Mouse (Mus musculus): ENCODE measurements around the gene Ankrd49. TPM values are rescaled to one million over a fixed set of nuclear protein-coding genes. Genes with fewer than 3 reads are reported as not detected.
A peak's percentile ranks its signal among the peaks of the same experiment; 100 is the strongest.

Ankrd49 gene
- total RNA-seq (2014; rRNA removed) = 12.1 and 18.5 TPM in 2 replicates
- polyA plus RNA-seq (2015; fragmentation: Nextera tagmentation; extraction: Ambion mirVana) = 21.6 and 22.1 TPM in 2 replicates

DNA sequence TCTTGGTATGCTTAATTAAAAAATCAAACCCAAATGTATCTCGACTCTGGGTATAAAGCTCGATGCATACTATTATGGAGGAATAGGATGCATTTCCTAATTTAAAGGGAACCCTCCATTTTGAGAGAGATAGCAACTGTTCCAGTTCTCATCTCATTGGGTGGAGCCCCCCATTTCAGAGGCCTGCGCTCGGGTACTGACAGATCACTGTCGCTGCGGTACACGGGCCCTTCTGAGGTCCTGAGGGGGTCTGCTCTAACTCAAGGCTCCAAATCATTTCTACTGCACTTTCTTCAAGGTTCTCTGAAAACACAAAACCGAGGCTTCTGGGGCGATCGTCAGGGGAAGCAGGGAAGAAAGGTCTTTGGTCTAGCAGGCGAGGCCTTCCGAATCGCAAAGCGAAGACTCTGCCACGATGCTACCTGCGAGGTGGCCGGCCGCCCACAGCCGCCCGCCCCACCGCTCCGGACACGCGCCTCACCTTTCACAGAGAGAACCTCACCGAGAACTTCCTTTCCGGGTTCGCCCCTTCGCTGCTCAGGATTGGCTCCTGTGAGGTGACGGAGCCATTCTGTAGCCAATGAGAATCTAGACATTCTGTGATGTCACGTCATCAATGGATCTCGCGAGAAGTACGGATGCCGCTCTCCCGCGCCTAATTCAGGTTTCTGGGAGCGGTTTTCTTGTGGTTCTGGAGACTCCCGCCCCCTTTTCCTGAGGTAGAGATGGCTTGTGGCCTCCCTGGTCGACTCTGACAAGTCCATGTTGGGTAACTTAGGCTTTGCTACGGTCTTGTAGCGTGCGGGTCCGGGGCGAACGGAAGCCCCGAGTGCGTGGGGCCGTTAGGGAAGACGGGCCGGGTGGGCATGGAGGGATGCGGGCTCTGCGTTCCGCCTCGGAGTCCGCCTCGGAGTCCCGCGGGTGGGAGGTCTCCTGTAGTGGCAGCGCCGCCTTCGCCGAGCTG is at the start of gene Ankrd49, which contains the start of gene Mre11a:
Gene Ankrd49 (minus strand): TSS at position 818 of the 964 bp plus-strand sequence.
Gene Mre11a (plus strand): TSS at position 616 of the 964 bp plus-strand sequence.
- under 1% methylated on average over 62 of the region's 62 CpGs for WGBS
- H3K36me3 ChIP-seq (ENCODE audit: insufficient read depth, low read length) = peaks cover 13% of the 10 kb centered on the region
- ATAC-seq (ENCODE audit: low FRiP score) = peak; percentile 99

DNA sequence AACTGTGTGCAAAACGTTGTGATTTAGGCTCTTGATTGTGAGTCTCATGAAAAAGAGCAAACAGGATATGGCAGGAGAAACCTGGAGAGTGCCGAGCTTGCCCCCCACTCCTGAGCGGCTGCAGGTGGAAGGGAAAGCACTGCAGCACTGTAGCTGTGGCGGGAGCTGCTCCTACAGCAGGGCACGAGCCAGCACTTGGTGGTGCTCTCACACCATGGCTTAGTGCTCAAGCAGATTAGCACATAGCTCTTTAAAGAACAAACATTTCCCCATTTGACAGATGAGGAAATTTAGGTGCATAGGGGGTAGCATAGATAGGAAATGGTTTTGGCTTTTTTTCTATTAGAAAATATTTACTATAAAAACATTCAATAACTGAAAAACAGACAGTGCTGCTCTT is 47.4 kb upstream of the Ankrd49 start:
- Histone ChIP-seq H3K9ac (replicated peaks; ENCODE audit: low read length, poor library complexity, severe bottlenecking) (no peak overlapping the region), H3K4me2 (ENCODE audit: low read depth, low read length, poor library complexity, severe bottlenecking) (no peak overlapping the region), H3K4me1 (ENCODE audit: insufficient read depth, low read length) (no peaks in the 10 kb centered on the region), H3K27me3 (ENCODE audit: insufficient read depth, low read length) (no peaks in the 10 kb centered on the region), H3K9me3 (ENCODE audit: low read length) (no peaks in the 10 kb centered on the region), H3K36me3 (ENCODE audit: insufficient read depth, low read length) (peaks cover 12% of the 10 kb centered on the region; the same call in 1 of the 2 replicates), H3K4me3 (ENCODE audit: low read depth, low read length) (no peak overlapping the region), H3K27ac (ENCODE audit: low read depth, low read length) (no peak overlapping the region)
- 84% methylated on average over 5 of the region's 5 CpGs for WGBS
- DNase-seq (ENCODE audit: low spot score) (no peak), ATAC-seq (ENCODE audit: low FRiP score) (no peak)
- TF ChIP-seq CTCF (IDR thresholded peaks at IDR 0.05) = peak; percentile 33

More for the DNA sequence above, at the start of gene Ankrd49, which contains the start of gene Mre11a:
- no peaks in the 10 kb centered on the region for H3K4me1 ChIP-seq (ENCODE audit: insufficient read depth, low read length)
- H3K9me3 ChIP-seq (ENCODE audit: low read length) = no peaks in the 10 kb centered on the region
- H3K27me3 ChIP-seq (ENCODE audit: insufficient read depth, low read length) = no peaks in the 10 kb centered on the region
- peak within 1 kb of the TSS; percentile 84 for H3K4me2 ChIP-seq (ENCODE audit: low read depth, low read length, poor library complexity, severe bottlenecking)
- peak; percentile 98 for DNase-seq (ENCODE audit: low spot score)
- peak within 1 kb of the TSS; percentile 79 for H3K9ac ChIP-seq (replicated peaks; ENCODE audit: low read length, poor library complexity, severe bottlenecking)
- H3K4me3 ChIP-seq (ENCODE audit: low read depth, low read length) = peak within 1 kb of the TSS; percentile 74
- TF ChIP-seq CTCF (IDR thresholded peaks at IDR 0.05) = peak; percentile 36; the same call in 1 of the 2 replicates
- peak within 1 kb of the TSS; percentile 94 for H3K27ac ChIP-seq (ENCODE audit: low read depth, low read length)

DNA sequence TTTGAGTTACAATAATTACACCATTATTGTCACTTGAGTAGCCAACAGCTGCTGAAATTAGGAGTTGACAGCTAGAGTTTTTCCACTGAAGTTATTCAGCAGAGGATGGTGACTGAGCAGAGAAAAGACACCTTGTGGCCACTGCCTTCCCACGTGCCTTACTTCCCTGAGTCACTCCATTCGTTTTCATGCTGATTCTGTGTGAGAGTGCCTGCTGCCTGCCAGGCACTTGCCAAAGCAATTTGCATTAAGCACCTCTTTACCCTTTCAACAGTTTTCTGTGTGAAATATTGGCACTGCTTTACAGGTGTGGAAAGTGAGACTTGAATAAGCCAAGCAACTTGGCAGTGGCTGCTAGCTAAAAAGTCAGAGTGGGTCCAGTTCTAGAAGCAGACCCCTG is 43.2 kb upstream of the Ankrd49 start:
- Histone ChIP-seq H3K4me1 (ENCODE audit: insufficient read depth, low read length) (no peaks in the 10 kb centered on the region), H3K27ac (ENCODE audit: low read depth, low read length) (no peak overlapping the region), H3K27me3 (ENCODE audit: insufficient read depth, low read length) (no peaks in the 10 kb centered on the region), H3K4me2 (ENCODE audit: low read depth, low read length, poor library complexity, severe bottlenecking) (no peak overlapping the region), H3K9ac (replicated peaks; ENCODE audit: low read length, poor library complexity, severe bottlenecking) (no peak overlapping the region), H3K9me3 (ENCODE audit: low read length) (no peaks in the 10 kb centered on the region), H3K4me3 (ENCODE audit: low read depth, low read length) (no peak overlapping the region), H3K36me3 (ENCODE audit: insufficient read depth, low read length) (peaks cover 7% of the 10 kb centered on the region; the same call in 1 of the 2 replicates)
- 69% methylated on average over 2 of the region's 2 CpGs for WGBS
- ATAC-seq (ENCODE audit: low FRiP score) (no peak), DNase-seq (ENCODE audit: low spot score) (no peak)
- TF ChIP-seq CTCF (IDR thresholded peaks at IDR 0.05) = no peak

DNA sequence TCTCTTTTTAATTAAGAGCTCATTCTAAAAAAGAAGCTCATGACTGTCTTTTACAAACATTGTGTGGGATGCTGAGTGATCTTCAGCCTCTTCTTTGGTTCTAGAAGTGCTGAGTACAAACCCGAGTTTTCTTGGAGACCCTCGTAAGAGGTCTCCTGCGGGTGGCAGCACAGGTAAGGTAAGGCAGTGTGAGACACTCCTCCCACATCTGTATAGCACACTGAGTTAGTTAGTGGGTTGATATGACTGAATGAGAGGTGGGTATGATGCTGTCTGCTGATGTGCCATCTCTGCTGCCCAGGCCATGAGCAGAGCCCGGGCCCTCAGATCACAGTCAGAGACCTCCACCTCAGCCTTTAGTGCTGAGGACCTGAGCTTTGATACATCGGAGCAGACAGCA is 40.2 kb upstream of the Ankrd49 start:
- no peak overlapping the region for H3K4me3 ChIP-seq (ENCODE audit: low read depth, low read length)
- 92% methylated on average over 5 of the region's 5 CpGs for WGBS
- H3K4me1 ChIP-seq (ENCODE audit: insufficient read depth, low read length) = no peaks in the 10 kb centered on the region
- DNase-seq (ENCODE audit: low spot score) = peak; percentile 27
- no peaks in the 10 kb centered on the region for H3K9me3 ChIP-seq (ENCODE audit: low read length)
- H3K9ac ChIP-seq (replicated peaks; ENCODE audit: low read length, poor library complexity, severe bottlenecking) = no peak overlapping the region
- ATAC-seq (ENCODE audit: low FRiP score) = no peak
- H3K27me3 ChIP-seq (ENCODE audit: insufficient read depth, low read length) = no peaks in the 10 kb centered on the region
- H3K27ac ChIP-seq (ENCODE audit: low read depth, low read length) = no peak overlapping the region
- H3K36me3 ChIP-seq (ENCODE audit: insufficient read depth, low read length) = peaks cover 3% of the 10 kb centered on the region; the same call in 1 of the 2 replicates
- TF ChIP-seq CTCF (IDR thresholded peaks at IDR 0.05) = peak; percentile 67
- H3K4me2 ChIP-seq (ENCODE audit: low read depth, low read length, poor library complexity, severe bottlenecking) = no peak overlapping the region

DNA sequence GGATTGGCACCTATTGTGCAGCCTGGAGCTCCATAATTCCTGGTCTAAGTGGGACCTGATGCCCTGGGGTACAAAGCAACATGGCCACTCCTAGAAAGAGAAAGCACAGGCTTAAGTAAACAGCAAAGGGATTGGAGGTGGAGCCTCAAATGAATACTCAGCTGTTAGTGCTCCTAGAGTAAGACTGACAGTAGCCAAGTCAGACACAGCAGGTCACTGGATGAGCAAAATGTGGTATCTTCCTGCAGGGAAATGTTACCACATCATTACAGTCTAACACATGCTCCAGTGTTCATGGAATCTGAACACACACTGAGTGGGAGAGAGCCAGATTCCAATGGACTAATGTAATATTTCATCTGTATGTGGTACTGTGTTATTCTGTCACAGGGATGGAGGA is 36.7 kb upstream of the Ankrd49 start:
- H3K4me1 ChIP-seq (ENCODE audit: insufficient read depth, low read length) = no peaks in the 10 kb centered on the region
- no peak for TF ChIP-seq CTCF (IDR thresholded peaks at IDR 0.05)
- DNase-seq (ENCODE audit: low spot score) (no peak), ATAC-seq (ENCODE audit: low FRiP score) (no peak)
- peaks cover 32% of the 10 kb centered on the region for H3K36me3 ChIP-seq (ENCODE audit: insufficient read depth, low read length)
- no peaks in the 10 kb centered on the region for H3K9me3 ChIP-seq (ENCODE audit: low read length)
- no peak overlapping the region for H3K9ac ChIP-seq (replicated peaks; ENCODE audit: low read length, poor library complexity, severe bottlenecking)
- H3K4me2 ChIP-seq (ENCODE audit: low read depth, low read length, poor library complexity, severe bottlenecking) = no peak overlapping the region
- H3K27me3 ChIP-seq (ENCODE audit: insufficient read depth, low read length) = no peaks in the 10 kb centered on the region
- no peak overlapping the region for H3K4me3 ChIP-seq (ENCODE audit: low read depth, low read length)
- no peak overlapping the region for H3K27ac ChIP-seq (ENCODE audit: low read depth, low read length)

DNA sequence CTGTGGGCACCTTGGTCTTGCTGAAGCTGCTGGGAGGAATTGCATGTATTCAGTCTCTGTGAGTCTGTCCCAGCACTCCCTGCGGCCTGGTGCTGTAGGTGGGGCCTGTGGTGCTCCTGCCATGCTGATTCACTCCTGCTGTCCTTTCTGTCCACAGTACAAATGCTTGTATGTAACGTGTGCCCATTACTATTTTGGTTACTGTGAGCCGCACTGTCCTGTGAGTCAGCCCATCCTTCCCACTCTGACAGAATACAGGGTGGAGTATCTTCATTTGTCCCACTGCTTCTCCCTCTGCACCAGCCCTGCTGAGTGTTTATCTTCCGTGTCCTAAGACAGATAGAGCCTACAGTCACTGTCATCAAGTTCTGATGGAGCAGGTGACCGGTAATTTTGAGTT is 25.5 kb upstream of the Ankrd49 start:
- Histone ChIP-seq H3K4me2 (ENCODE audit: low read depth, low read length, poor library complexity, severe bottlenecking) (no peak overlapping the region), H3K36me3 (ENCODE audit: insufficient read depth, low read length) (peaks cover 33% of the 10 kb centered on the region), H3K9me3 (ENCODE audit: low read length) (no peaks in the 10 kb centered on the region), H3K4me3 (ENCODE audit: low read depth, low read length) (no peak overlapping the region), H3K27ac (ENCODE audit: low read depth, low read length) (no peak overlapping the region), H3K4me1 (ENCODE audit: insufficient read depth, low read length) (no peaks in the 10 kb centered on the region), H3K9ac (replicated peaks; ENCODE audit: low read length, poor library complexity, severe bottlenecking) (no peak overlapping the region), H3K27me3 (ENCODE audit: insufficient read depth, low read length) (no peaks in the 10 kb centered on the region)
- no peak for ATAC-seq (ENCODE audit: low FRiP score)
- no peak for TF ChIP-seq CTCF (IDR thresholded peaks at IDR 0.05)
- 95% methylated on average over 5 of the region's 5 CpGs for WGBS
- no peak for DNase-seq (ENCODE audit: low spot score)

All from midbrain, postnatal 0 days (tissue).